Mouse (Mus musculus) lung, postnatal 0 days (tissue): ENCODE results near the gene Sox5.

Experiments used
- CTCF ChIP-seq: IDR thresholded peaks from 2 replicates; pipeline ENCODE4 v1.5.1; 2016; ENCODE audit warnings: antibody characterized with exemption, mild to moderate bottlenecking
- EP300 ChIP-seq: IDR thresholded peaks from 2 replicates; pipeline ENCODE4 v1.6.1; 2016; ENCODE audit warnings: antibody characterized with exemption, mild to moderate bottlenecking, control low read depth

DNA sequence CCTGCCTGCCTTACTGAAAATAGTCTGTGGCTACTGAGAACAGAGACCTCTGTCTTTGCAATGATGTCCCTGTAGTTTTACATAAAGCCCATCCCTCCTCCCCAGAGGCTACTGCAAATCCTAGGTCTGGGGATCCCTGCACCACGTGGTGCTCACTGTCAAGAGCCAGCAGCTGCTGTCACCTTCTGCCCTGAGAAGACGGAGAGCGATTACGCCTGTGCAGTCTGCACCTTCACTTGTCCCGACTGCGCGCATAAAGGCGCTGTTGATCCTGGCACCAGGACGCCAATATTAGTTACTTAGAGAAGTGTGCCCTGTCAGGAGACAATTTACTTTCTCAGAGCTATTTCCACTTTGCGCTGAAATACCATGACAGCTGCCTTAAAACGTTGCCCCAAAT is 258.3 kb downstream of the Sox5 start:
- TF ChIP-seq CTCF = no peak
- TF ChIP-seq EP300 = no peak
